Mouse (Mus musculus) thymus, postnatal 14 days (tissue): ENCODE results near the gene Rnf144b.

Source experiments
- DNase-seq: peaks from one replicate; pipeline ENCODE4 v3.0.0; 2021

The Rnf144b gene

GRCm38 (mm10) chr13:47122537-47123430 lies at the start of gene Rnf144b:
Gene Rnf144b, plus strand, starts transcription at chr13:47122656.
- peak; percentile 83 for DNase-seq

- DNase-seq = no peak
Measured at GRCm38 (mm10) chr13:47076156-47076555, 46.3 kb upstream of the Rnf144b start.

- DNase-seq = no peak
Measured at GRCm38 (mm10) chr13:47077367-47077766, 45.1 kb upstream of the Rnf144b start.

- no peak for DNase-seq
Measured at GRCm38 (mm10) chr13:47078799-47079198, 43.7 kb upstream of the Rnf144b start.

GRCm38 (mm10) chr13:47080905-47081505 lies 41.5 kb upstream of the Rnf144b start:
- DNase-seq = peak; percentile 40

- DNase-seq = no peak
Measured at GRCm38 (mm10) chr13:47088433-47088832, 34.0 kb upstream of the Rnf144b start.

GRCm38 (mm10) chr13:47089271-47089670 lies 33.2 kb upstream of the Rnf144b start:
- no peak for DNase-seq

GRCm38 (mm10) chr13:47093791-47094190 lies 28.7 kb upstream of the Rnf144b start:
- DNase-seq = no peak

- no peak for DNase-seq
Measured at GRCm38 (mm10) chr13:47096591-47096990, 25.9 kb upstream of the Rnf144b start.

- no peak for DNase-seq
Measured at GRCm38 (mm10) chr13:47099265-47099664, 23.2 kb upstream of the Rnf144b start.

GRCm38 (mm10) chr13:47100587-47100986 lies 21.9 kb upstream of the Rnf144b start:
- DNase-seq = no peak

- DNase-seq = peak; percentile 31
Measured at GRCm38 (mm10) chr13:47104146-47104545, 18.3 kb upstream of the Rnf144b start.

- peak; percentile 27 for DNase-seq
Measured at GRCm38 (mm10) chr13:47104856-47105541, 17.5 kb upstream of the Rnf144b start.

GRCm38 (mm10) chr13:47105711-47106579 lies 16.5 kb upstream of the Rnf144b start, which contains the start of gene Dek:
Gene Dek, minus strand, starts transcription at chr13:47106201.
- DNase-seq = peak; percentile 88

GRCm38 (mm10) chr13:47106580-47106888 lies 15.9 kb upstream of the Rnf144b start:
- DNase-seq = no peak

- DNase-seq = no peak
Measured at GRCm38 (mm10) chr13:47109239-47109638, 13.2 kb upstream of the Rnf144b start.

- no peak for DNase-seq
Measured at GRCm38 (mm10) chr13:47111185-47111584, 11.3 kb upstream of the Rnf144b start.

GRCm38 (mm10) chr13:47112056-47112455 lies 10.4 kb upstream of the Rnf144b start:
- DNase-seq = no peak

- no peak for DNase-seq
Measured at GRCm38 (mm10) chr13:47112924-47113323, 9.5 kb upstream of the Rnf144b start.

GRCm38 (mm10) chr13:47116000-47116399 lies 6.5 kb upstream of the Rnf144b start:
- DNase-seq = no peak

GRCm38 (mm10) chr13:47121333-47121889 lies 1.0 kb upstream of the Rnf144b start:
- DNase-seq = no peak

- no peak for DNase-seq
Measured at GRCm38 (mm10) chr13:47124449-47124848, 2.0 kb downstream of the Rnf144b start.
